Mouse (Mus musculus): ENCODE results near the gene Atp5b. TPM values are rescaled to one million over a fixed set of nuclear protein-coding genes. Genes with fewer than 3 reads are reported as not detected.
A peak's percentile ranks its signal among the peaks of the same experiment; 100 is the strongest.

The Atp5b gene
- total RNA-seq, 4 experiments from 2014 or later: 7,887 to 9,725 (median 8,934) TPM

GRCm38 (mm10) chr10:128096693-128097586 is 13.9 kb downstream of the Atp5b start:
- peak; percentile 67 for DNase-seq (ENCODE audit: low spot score)

GRCm38 (mm10) chr10:128097587-128097971 is 14.5 kb downstream of the Atp5b start:
- peak; percentile 51 for DNase-seq (ENCODE audit: low spot score)

- DNase-seq (ENCODE audit: low spot score): no peak
Measured at GRCm38 (mm10) chr10:128110103-128110761, 27.2 kb downstream of the Atp5b start.

GRCm38 (mm10) chr10:128111227-128111626 is 28.2 kb downstream of the Atp5b start:
- no peak for DNase-seq (ENCODE audit: low spot score)

- DNase-seq (ENCODE audit: low spot score): no peak
Measured at GRCm38 (mm10) chr10:128123833-128124232, 40.8 kb downstream of the Atp5b start.

GRCm38 (mm10) chr10:128124831-128125230 is 41.8 kb downstream of the Atp5b start:
- DNase-seq (ENCODE audit: low spot score): no peak

- DNase-seq (ENCODE audit: low spot score): no peak
Measured at GRCm38 (mm10) chr10:128125951-128126350, 42.9 kb downstream of the Atp5b start.

GRCm38 (mm10) chr10:128127497-128127896 is 44.4 kb downstream of the Atp5b start:
- no peak for DNase-seq (ENCODE audit: low spot score)

GRCm38 (mm10) chr10:128128143-128128542 is 45.1 kb downstream of the Atp5b start:
- no peak for DNase-seq (ENCODE audit: low spot score)

GRCm38 (mm10) chr10:128131297-128131696 is 48.2 kb downstream of the Atp5b start:
- DNase-seq (ENCODE audit: low spot score): no peak

GRCm38 (mm10) chr10:128131812-128132211 is 48.7 kb downstream of the Atp5b start:
- DNase-seq (ENCODE audit: low spot score): no peak

GRCm38 (mm10) chr10:128133650-128134332 is 50.7 kb downstream of the Atp5b start:
- no peak for DNase-seq (ENCODE audit: low spot score)

GRCm38 (mm10) chr10:128135374-128135773 is 52.3 kb downstream of the Atp5b start:
- DNase-seq (ENCODE audit: low spot score): no peak

Small RNAs within 50 kb of the gene (microRNA-seq; reads per million reads assigned to microRNA genes)
- gene Mir677: 5.3 reads per million, percentile 12 among the genes with 10 or more reads in this experiment

Other genes with a start within 250 kb of the Atp5b start
- not detected for gene Rdh19, start 233.3 kb upstream of the Atp5b start, total RNA-seq (2022)
- gene Rdh16f2, start 216.8 kb upstream of the Atp5b start, total RNA-seq (2022): not detected
- gene Rdh7, start 194.5 kb upstream of the Atp5b start, total RNA-seq (2022): under 1 TPM in 1 of 4 experiments, not detected in 3; 0.19 TPM
- gene Sdr9c7, start 184.8 kb upstream of the Atp5b start, total RNA-seq (2022): not detected
- gene Hsd17b6, start 75.7 kb upstream of the Atp5b start, total RNA-seq (2022): not detected
- gene Prim1, start 68.1 kb upstream of the Atp5b start, total RNA-seq (2022): 1 to 10 TPM; 1.5 to 2.2 (median 1.7) TPM
- 100 to 1,000 TPM; 503 to 580 (median 537) TPM for gene Naca, start 47.7 kb upstream of the Atp5b start, total RNA-seq (2022)
- 100 to 1,000 TPM in 1 of 4 experiments, 10 to 100 TPM in 3; 77.8 to 104 (median 91.6) TPM for gene Ptges3, start 24.3 kb upstream of the Atp5b start, total RNA-seq (2022)
- 10 to 100 TPM; 21.3 to 22.8 (median 22.1) TPM for gene Baz2a, start 8.3 kb downstream of the Atp5b start, total RNA-seq (2022)
- 100 to 1,000 TPM in 3 of 4 experiments, 10 to 100 TPM in 1; 90.8 to 107 (median 104) TPM for gene Rbms2, start 97.0 kb downstream of the Atp5b start, total RNA-seq (2022)
- gene Gls2, start 111.2 kb downstream of the Atp5b start, total RNA-seq (2022): under 1 TPM; 0.38 to 0.60 (median 0.47) TPM
- gene Spryd4, start 128.5 kb downstream of the Atp5b start, total RNA-seq (2022): 10 to 100 TPM; 35.8 to 38.4 (median 37.6) TPM
- not detected for gene Mip, start 142.6 kb downstream of the Atp5b start, total RNA-seq (2022)
- 1 to 10 TPM; 6.0 to 8.5 (median 7.7) TPM for gene Timeless, start 148.8 kb downstream of the Atp5b start, total RNA-seq (2022)
- not detected for gene Apon, start 170.8 kb downstream of the Atp5b start, total RNA-seq (2022)
- gene Apof, start 185.4 kb downstream of the Atp5b start, total RNA-seq (2022): not detected
- 1 to 10 TPM; 7.1 to 9.5 (median 8.6) TPM for gene Stat2, start 187.3 kb downstream of the Atp5b start, total RNA-seq (2022)
- gene Il23a, start 215.5 kb downstream of the Atp5b start, total RNA-seq (2022): under 1 TPM in 1 of 4 experiments, not detected in 3; 0.38 TPM
- gene Pan2, start 220.1 kb downstream of the Atp5b start, total RNA-seq (2022): 1 to 10 TPM; 6.1 to 7.1 (median 6.5) TPM
- gene Cnpy2, start 239.2 kb downstream of the Atp5b start, total RNA-seq (2022): 10 to 100 TPM; 54.6 to 73.4 (median 61.2) TPM